Mouse (Mus musculus) hematopoietic stem cell, adult 5-6 weeks (primary cell): Measurements from ENCODE around the gene Immp2l. TPM values are rescaled to one million over a fixed set of nuclear protein-coding genes. Genes with fewer than 3 reads are reported as not detected.
A peak's percentile ranks its signal among the peaks of the same experiment; 100 is the strongest.

Experiments
- ATAC-seq, 2 experiments: fragments of 125-278 bp in 1 of 2; replicated peaks in 1 of 2; 2 replicates each; pipeline ENCODE4 v1.8.0; 2016 to 2017; ENCODE audit warnings: inconsistent platforms in 2 of 2, mild to moderate bottlenecking in 2 of 2, moderate number of reproducible peaks in 2 of 2, low read depth in 1 of 2, moderate TSS enrichment in 1 of 2; ENCODE audit not compliant: low FRiP score in 2 of 2, poor library complexity in 2 of 2, severe bottlenecking in 2 of 2, insufficient read depth in 1 of 2, low TSS enrichment in 1 of 2
- total RNA-seq: library from RNA; stranded (forward); fragments of 172-1452, 232-1000 nt; gene quantifications from 2 replicates; pipeline ENCODE4 v1.2.3, GENCODE M21; 2017

Immp2l gene
- total RNA-seq, 1 experiment from 2014 or later: 22.7 TPM

DNA sequence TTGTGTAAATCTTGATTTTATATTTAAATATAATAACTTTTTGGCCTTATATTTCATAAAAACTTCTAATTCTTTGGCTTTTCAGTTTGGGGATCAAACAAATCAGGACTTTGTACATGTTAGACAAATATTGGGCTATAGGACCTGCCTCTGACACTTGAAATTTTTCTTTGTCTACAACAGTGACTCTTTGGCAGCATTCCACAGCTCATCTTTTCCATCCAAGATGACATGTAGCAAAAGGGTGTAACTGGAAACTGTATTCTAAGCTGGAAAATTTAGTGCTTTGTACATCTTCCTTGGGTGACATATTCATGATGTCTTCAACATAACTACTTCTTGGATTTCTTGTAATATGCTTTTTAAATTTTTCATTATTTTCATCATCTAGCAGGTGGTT is 404.9 kb downstream of the Immp2l start:
- no peak for ATAC-seq

DNA sequence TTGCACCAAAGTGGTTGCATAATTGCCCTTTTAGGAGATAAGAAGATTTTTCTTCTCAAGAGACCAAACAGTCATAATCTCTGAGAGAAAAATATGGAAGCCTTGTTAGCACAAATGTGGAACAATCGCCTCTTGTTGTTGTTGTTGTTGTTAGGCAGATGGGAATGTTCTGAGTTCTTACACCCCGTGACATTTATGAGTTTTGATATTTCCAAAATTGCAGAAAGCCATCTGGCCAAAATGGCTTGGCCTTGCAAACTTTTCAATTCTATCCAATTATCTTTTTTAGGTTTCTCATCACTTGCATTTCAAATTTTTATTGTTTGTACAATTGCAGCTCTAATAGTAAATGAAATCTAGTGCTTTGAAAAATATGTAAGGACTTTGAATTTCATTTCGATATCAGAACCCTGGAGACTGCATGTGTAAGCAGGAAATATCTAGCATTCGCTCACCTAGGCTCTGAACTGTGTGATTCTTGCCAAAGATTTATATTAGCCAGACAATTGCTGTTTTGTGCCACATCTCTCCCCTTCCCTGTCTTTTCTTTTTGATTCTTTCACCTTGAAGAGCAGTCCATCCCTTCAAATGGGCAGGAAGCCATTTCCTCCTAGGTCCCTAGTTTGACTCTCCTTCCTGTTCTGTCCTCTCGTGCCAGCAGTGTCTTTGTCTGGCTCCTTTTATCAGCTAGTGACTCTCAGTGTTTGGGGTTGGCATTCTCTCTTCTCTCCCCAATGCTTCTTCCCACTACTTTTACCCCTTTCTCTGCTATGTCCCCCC is 412.5 kb downstream of the Immp2l start:
- no peak for ATAC-seq

DNA sequence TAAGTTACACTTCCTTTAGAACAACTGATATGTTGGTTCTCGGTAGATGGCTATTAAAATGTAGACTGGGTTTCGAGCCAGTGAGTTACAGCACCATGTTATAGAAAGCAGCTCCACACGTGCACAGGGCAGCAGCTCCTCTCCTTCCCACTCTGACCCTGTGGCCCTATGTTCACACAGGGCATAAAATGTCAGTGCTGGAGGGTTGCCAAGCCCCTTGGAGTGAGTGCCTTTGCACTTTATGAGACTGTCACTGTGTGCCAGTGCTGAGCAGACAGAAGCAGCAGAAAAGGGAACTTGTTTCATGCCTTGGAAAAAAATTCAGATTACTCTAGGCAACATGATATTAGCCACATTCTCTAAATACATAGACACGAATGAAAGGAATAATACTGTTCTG is 414.6 kb downstream of the Immp2l start:
- peak; percentile 87 to 90 for ATAC-seq

DNA sequence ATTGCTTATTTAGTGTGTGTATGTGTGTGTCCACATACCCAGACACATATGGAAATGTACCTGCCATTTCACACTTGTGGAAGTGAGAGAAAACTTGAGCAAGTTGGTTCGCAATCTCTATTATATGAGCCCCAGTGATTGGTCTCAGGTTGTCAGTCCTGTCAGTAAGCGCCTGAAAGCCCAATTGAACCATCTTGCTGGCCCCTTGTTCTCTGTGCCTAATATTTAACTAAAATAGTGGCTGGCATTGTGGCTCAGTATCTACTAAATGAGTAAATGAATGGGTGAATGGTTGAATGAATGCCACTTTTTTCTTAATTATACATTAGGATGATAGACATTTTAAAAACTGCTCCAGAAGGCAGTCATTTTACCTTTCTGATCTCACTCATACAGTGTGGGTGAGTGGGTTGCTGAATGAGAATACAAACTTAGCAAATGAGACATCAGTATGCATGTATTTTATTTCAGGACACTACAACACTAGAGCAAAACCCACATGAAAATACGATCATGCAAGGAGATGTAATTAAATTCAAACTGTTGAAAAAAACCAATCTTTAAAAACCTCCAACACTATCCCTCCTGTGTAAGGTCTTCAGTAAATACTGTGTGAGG is 444.6 kb downstream of the Immp2l start:
- ATAC-seq: no peak

DNA sequence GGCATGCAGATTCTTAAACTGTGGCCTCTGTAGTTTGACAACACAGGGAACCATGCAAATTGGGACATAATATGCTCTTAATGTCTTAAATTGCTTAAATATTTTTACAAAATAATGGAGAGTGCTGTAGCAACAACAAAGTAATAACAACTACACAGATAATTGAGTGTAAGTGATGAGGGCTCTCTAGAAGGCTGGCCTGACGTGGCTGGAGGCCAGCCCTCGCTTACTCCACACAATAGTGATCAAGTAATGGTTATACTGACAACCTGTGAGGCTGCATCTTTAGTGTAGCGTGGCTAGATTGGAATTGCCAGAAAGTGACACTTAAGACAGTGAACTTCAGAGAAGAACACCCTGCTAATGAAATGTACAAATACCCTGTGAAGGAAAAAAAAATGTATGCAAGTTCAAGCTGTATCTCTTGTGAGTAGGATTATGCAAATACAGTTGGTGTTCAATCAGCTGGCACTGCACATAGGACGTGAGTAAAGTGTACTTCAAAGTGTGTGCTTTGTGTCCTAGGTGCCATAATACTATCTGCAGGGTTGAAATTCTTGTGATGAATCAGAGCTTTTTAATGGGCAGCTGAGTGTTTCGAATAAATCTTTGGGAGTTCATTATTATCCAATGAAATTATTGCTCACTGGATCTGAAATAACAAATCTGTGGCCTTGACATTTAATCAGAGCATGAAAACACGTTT is 445.4 kb downstream of the Immp2l start:
- no peak for ATAC-seq

DNA sequence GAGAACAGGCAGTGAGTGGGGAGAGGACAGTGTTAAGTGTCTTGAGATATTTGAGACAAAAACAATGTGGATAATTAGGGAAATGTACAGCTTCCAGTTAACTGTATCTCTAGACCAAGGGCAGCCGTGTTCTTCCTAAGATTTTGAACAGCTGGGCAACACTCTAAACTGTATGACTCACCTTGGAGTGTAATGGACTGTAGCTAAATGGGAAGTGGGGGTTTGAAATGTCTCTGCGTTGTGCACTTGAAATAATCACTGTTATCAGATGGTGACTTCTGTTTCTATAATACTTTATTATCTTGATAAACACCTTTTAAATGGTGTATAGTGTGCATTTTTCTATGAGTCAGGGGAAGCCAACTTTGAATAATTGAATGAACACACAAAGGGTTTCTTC is 457.6 kb downstream of the Immp2l start:
- ATAC-seq: no peak

DNA sequence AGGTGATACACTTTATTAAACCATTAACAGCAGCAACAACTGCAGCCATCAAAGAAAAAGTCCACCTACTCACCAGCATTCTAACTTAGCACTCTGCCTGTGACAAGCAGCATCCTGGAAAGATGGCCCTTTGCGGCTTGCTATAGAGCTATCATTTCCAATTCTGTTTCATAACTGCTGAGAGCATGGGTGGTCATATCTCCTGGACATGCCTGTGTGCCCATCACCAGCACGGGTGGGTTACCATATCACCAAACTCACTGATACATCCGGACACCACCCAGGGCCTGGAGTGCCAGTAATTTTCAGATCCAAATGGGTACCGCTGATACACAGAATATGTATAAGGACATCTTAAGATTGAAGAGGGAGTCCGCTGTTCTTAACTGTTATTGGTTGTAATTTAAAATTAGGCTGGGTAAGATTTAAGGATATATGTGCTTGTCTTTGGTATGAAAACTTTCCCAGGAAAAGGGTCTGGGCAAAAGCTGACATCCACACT is 459.3 kb downstream of the Immp2l start:
- no peak for ATAC-seq

DNA sequence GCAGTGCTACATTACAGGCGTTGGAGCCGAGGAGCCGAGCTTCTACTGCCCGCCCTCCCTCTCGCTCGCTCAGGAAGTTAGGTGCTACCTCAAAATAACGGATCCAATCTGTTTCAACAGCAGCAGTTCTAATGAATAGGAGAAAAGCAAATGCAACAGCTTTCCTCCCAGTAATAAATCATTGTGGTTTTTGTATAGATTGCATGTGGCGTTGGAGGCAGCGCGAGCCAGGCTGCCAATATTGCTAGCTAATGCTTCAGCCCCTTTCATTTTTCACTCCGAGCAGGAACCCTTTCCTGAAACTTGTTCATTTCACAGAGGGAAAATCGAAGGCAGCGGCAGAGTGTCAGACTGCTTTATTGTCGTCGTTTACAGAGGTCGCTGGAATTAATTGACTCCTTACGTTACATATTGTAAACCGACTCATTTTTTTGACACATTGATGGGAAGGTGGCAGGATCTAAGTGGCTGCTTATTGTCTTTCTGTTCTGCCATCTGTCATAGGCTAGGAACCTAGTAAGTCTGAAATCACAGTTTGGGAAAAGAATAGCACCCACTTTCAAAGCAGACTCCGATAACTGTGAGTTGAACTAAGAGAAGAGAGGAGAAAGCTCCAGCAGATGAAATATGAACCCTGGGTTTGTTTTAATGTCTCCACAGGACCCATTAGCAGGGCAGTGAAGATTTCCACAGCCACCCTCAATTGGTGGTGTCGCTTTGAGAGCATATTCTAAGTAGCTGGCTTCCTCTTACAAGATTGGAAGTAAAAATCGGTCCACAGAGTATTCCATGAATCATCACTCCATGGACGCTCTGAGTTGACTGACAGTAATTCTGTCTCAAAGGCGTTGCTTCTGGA is 459.9 kb downstream of the Immp2l start:
- peak; percentile 39 to 41 for ATAC-seq

DNA sequence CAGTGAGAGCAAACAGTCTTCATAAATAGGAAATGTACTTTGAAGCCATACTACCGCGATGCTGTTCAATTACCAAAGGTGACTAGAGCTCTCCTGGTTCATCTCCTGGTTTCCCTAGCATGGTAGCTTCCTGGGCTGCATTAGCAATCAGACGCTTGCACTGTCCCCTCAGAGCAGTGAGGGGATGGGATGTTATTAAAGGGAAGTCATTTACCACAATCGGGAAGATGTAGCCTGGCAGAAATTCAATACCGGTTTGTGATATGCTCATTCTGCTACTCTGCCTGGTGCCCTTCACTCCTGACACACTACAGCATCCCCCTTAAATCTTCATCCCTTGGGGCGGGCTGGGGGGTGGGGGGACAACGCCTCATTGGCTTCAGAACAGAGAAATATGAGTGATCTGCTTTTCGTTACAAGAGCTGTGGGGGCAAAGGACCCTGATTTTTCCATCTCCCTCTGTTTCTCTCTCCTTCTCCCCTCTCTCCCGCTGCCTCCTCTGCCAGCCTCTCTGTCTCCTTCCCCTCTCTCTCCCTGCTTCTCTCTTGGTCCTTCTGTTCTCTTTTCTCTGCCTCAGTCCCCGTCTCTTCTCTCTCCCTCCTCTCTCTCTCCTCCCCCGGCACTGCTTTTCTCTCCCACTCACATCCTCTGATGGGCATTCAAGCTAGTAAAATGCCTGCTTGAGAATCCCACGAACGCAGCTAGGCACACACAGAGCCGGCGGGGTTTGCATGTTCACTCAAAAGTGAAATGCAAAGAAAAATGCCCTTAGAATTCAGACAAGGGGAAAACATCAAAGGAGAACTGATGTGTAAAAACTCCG is 461.0 kb downstream of the Immp2l start:
- ATAC-seq: 0 out of 4 replicates have a peak, but pooled peaks of 1 of the 2 experiments have one; percentile 8

DNA sequence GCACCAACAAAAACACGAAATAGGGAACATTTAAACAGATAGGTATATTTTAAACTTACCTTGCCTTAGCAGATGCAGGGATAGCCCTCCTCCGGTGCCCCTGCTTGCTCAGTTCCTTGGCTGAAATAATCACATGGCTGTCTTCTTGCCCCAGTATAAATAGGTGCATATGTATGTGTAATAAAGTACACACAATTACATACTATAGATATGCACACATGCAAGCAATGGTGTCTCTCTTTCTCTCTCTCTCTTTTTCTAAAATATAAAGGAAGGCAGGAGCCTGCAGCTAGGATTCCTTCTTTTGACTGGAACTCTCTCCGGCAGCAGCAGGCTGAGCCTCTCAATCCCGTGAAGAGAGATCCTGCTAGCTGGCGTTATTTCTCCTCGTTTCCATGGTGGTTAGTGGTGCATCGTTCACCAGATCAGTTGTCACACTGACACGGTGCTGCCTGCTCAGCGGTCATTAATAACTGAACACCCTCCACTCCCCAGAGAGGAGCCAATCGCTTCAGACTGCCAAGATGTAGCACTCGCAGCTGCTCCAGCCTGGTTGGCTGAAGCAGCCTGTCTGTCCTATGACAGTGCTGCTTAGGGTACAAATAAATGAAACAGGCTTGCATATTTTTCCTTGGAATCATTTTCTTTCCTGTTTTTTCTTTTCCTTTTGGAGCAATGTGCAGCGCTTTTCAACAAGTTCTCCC is 461.8 kb downstream of the Immp2l start:
- peak; percentile 46 to 51; a peak in 2 of 4 replicates for ATAC-seq

DNA sequence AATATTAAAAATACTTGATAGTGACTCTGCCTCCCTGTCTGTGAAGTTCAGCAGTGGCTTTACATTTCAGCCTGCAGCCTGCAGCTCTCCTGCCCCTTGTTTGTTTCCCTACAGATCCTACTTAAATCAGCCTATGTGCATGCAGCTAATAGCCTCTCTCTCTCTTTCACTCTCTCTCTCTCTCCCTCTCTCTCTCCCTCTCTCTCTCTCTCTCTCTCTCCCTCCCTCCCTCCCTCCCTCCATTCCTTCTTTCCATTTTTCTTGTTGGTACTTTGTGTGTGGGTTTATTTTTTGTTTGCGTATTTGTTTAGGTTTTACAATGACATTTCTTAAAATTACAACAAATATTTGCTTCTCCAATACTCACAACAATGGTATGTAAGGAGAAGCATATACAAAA is 462.4 kb downstream of the Immp2l start, which contains the start of gene Lrrn3:
Gene Lrrn3 (minus strand): TSS at position 101 of the 400 bp plus-strand sequence.
- no peak for ATAC-seq

DNA sequence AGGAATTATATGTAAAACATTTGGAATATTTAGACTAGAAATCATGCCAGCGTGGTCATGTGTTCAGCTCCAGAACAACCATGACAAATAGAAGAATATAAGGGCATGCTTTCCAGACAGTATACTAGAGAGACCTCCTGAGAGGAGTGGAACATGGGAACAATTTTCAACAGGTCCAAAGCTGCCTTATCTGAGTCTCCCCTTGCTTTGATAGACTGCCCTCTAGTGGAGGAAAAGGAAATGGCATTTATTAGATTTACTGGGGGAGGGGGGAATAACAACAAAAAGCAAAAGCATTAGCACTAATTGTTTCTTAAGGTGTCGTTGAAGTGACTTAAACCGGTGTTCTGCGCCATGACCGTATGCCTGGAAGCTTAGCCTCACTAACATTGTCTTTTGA is 463.1 kb downstream of the Immp2l start:
- ATAC-seq: peak; percentile 28 to 46; a peak in 1 of 4 replicates

DNA sequence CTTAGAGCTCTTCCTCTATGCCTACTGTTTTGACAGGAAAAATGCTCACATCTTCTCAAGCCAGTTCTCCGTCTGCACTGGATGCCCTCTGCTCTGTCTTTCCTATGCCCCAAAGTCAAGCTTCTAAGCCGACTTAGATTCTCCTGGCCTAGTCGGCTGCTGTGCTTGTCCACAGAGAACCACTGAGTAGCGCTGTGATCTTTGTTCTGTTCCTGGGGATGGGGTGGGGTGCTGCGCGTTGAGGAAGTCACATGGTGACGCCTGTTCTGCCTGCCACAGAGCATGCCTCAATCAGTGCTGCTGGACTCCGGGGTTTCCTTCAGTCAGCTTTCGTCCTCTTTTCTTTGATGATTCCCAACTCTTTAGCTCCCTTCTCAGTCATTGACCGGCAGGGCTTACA is 470.7 kb downstream of the Immp2l start:
- peak; percentile 59 to 92 for ATAC-seq

DNA sequence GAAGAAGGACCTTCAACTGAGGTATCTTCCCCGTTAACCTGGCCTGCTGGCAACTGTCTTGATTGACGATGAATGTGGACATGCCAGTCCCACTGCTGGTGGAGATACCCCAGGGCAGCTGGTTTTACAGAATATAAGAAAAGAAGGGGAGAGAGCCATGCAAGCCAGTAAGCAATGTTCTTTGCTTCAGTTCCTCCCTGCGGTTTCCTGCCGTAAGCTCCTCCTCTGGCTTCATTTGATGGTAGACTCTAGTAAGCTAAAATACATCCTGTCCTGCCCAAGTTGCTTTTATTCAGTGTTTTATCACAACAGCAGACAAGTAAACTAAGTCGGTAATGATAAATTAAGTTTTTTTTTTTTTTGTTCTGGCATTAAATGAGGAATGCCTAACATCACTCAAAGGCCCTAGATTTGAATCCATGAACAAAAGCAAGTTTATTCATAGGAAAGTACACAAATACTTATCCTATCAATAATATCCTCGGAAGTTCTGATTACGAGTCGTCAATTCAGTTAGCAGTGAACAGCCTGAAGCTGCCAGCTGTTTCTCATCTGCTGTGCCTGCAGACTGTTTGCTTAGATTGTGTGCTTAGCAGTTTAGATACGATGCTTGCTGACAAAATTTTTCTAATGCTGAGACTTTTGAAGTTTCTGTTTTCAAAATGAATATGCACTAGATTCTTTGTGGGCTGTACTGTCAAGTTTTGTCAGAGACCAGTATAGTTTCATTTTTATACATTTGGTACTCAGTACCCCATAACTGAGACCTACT is 476.3 kb downstream of the Immp2l start:
- ATAC-seq: peak; percentile 90 to 98

DNA sequence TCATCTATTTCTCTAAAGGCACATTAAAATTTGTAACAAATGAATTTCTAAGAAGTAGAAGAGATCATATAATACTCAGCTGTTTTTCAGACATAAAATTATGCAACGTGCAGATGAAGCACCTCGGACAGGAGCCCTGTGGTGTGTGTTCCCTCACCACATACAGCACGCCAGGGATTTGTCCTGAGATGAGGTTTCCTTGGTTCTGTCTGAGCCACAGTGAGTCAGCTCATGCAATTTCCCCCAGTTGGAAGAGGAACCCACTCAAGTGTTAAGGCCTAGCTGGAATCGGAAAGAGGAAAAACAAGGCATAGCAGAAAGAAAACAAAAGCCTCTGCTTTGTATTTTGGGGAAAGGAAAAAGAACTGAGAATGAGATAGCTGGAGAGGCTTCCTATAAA is 484.7 kb downstream of the Immp2l start:
- ATAC-seq: peak; percentile 74 to 75
